Mouse (Mus musculus) olfactory bulb, adult 2 months (tissue): Measurements from ENCODE around the gene Gm4756.
"Not testable (repeated sequence)": the region's sequence is repeated elsewhere in the genome, so short reads cannot be mapped to it uniquely, and the experiment has no call there.

Experiments used
- CTCF ChIP-seq: fragments of 200-500 bp; IDR thresholded peaks from 2 replicates; pipeline ENCODE4 v1.5.1; 2012; ENCODE audit warnings: low read depth, mild to moderate bottlenecking, low read length, moderate library complexity; ENCODE audit not compliant: insufficient read depth
- POLR2A ChIP-seq: fragments of 200-500 bp; IDR thresholded peaks from 2 replicates; pipeline ENCODE4 v1.6.1; 2012; ENCODE audit warnings: mild to moderate bottlenecking, low read depth, low read length, moderate library complexity; ENCODE audit not compliant: insufficient read depth

DNA sequence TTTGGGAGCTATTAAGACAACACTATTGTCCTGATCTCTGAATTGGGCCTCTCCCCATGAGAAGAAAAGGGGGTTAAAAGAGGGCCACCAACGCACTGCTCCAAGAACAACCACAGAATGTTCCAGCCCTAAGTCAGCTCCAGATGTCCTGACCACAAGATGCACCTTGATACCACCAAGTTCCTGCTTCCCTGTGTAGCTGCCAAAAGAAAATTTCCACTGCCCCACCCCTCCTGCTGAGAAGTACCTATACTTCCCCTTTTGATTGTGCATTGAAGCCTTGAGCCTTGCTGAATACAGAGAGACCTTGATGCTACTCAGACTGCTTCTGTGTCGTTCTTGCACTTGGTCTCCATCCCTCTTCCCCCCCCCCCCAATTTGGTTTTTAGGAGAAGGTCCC lies 50.7 kb downstream of the Gm4756 start:
- TF ChIP-seq POLR2A, CTCF: not testable (repeated sequence)
